8 mouse cellular contexts compared by ENCODE assay signal in genomic region chr19:47359166-47359931, GRCm38 (mm10).
DNase-seq lines count a peak whose midpoint lies in the region; ATAC-seq and TF ChIP-seq lines count a peak whose summit lies in the region.

No protein-coding gene starts in this region.

- H3K27ac ChIP-seq in kidney, embryonic 14.5 days (ENCODE audit: low read depth, low read length) = peak overlapping the region; percentile 83
- no peak overlapping the region for H3K27ac ChIP-seq in forebrain, embryonic 13.5 days
- no peak overlapping the region for H3K27ac ChIP-seq in liver, embryonic 14.5 days

- H3K4me2 ChIP-seq in kidney, embryonic 14.5 days (replicated peaks; ENCODE audit: low read depth, low read length) = peak overlapping the region; percentile 31
- peak overlapping the region; percentile 33; the same call in 1 of the 2 replicates for H3K4me2 ChIP-seq in forebrain, embryonic 13.5 days
- peak overlapping the region; percentile 63 for H3K4me2 ChIP-seq in liver, embryonic 14.5 days (ENCODE audit: low read depth)

- no peak for TF ChIP-seq CTCF in liver, embryonic 14.5 days (IDR thresholded peaks at IDR 0.05; ENCODE audit: low read depth)

- no peaks in the 10 kb centered on the region for H3K27me3 ChIP-seq in kidney, embryonic 14.5 days (ENCODE audit: control insufficient read depth, insufficient read depth, low read length)
- no peaks in the 10 kb centered on the region for H3K27me3 ChIP-seq in forebrain, embryonic 13.5 days
- H3K27me3 ChIP-seq in liver, embryonic 14.5 days (ENCODE audit: control insufficient read depth, insufficient read depth, low read length) = no peaks in the 10 kb centered on the region

- DNase-seq in kidney, adult 11 months = no peak
- DNase-seq in liver, embryonic 14.5 days (ENCODE audit: low read depth in 3 of 3, low spot score in 3 of 3) = peak in 1 of 3 experiments; percentile 22
- DNase-seq in testis, postnatal 10 days (ENCODE audit: low spot score) = peak; percentile 67
- no peak for DNase-seq in right cerebral cortex, postnatal 4 days
- DNase-seq in yolk sac, embryonic 10.5 days (ENCODE audit: low spot score) = no peak
- DNase-seq in layer of hippocampus, adult 8-10 months (ENCODE audit: low spot score in 2 of 2) = no peak

- TF ChIP-seq EP300 in liver, embryonic 14.5 days (IDR thresholded peaks at IDR 0.05; ENCODE audit: low read depth) = no peak

- peak overlapping the region; percentile 25; the same call in 1 of the 2 replicates for H3K4me3 ChIP-seq in kidney, embryonic 14.5 days (ENCODE audit: low read length)
- no peak overlapping the region for H3K4me3 ChIP-seq in forebrain, embryonic 13.5 days
- H3K4me3 ChIP-seq in liver, embryonic 14.5 days (ENCODE audit: insufficient read depth in 1 of 2, low read depth in 2 of 2, low read length in 2 of 2) = peak overlapping the region; percentile 34 to 64

- peaks cover 22% of the 10 kb centered on the region for H3K4me1 ChIP-seq in kidney, embryonic 14.5 days (ENCODE audit: control insufficient read depth, insufficient read depth, low read length)
- H3K4me1 ChIP-seq in forebrain, embryonic 13.5 days = peaks cover 11% of the 10 kb centered on the region
- H3K4me1 ChIP-seq in liver, embryonic 14.5 days (replicated peaks; ENCODE audit: control insufficient read depth in 2 of 2, insufficient read depth in 2 of 2, low read length in 1 of 2) = peaks cover 0 to 7% of the 10 kb centered on the region in 2 experiments; a peak in 2 of 4 replicates

- WGBS in kidney, embryonic 14.5 days = 46% methylated on average over 15 of the region's 15 CpGs
- WGBS in forebrain, embryonic 13.5 days = 55% methylated on average over 15 of the region's 15 CpGs
- WGBS in liver, embryonic 14.5 days (ENCODE audit: insufficient replicate concordance) = 23% methylated on average over 15 of the region's 15 CpGs

- H3K9me3 ChIP-seq in kidney, embryonic 14.5 days (ENCODE audit: control insufficient read depth, low read length) = no peaks in the 10 kb centered on the region
- no peaks in the 10 kb centered on the region for H3K9me3 ChIP-seq in forebrain, embryonic 13.5 days (replicated peaks)
- no peaks in the 10 kb centered on the region for H3K9me3 ChIP-seq in liver, embryonic 14.5 days (ENCODE audit: control insufficient read depth, low read length)

- peaks cover 5% of the 10 kb centered on the region; the same call in 1 of the 2 replicates for H3K36me3 ChIP-seq in kidney, embryonic 14.5 days (ENCODE audit: control insufficient read depth, insufficient read depth, low read length)
- 0 out of 2 replicates have a peak, but pooled peaks cover 8% of the 10 kb centered on the region for H3K36me3 ChIP-seq in forebrain, embryonic 13.5 days (ENCODE audit: poor library complexity, severe bottlenecking)
- H3K36me3 ChIP-seq in liver, embryonic 14.5 days (replicated peaks; ENCODE audit: control insufficient read depth, insufficient read depth, low read depth) = no peaks in the 10 kb centered on the region

- H3K9ac ChIP-seq in kidney, embryonic 14.5 days (ENCODE audit: low read depth, low read length) = peak overlapping the region; percentile 45; the same call in 1 of the 2 replicates
- H3K9ac ChIP-seq in forebrain, embryonic 13.5 days = no peak overlapping the region
- 0 out of 2 replicates have a peak overlapping the region, but pooled peaks have one; percentile 6 for H3K9ac ChIP-seq in liver, embryonic 14.5 days (replicated peaks)

- peak; percentile 21; the same call in 1 of the 2 replicates for ATAC-seq in kidney, embryonic 14.5 days (ENCODE audit: low FRiP score, low TSS enrichment)
- no peak for ATAC-seq in forebrain, embryonic 13.5 days
- ATAC-seq in liver, embryonic 14.5 days (ENCODE audit: insufficient read depth) = peak; percentile 26; the same call in 1 of the 2 replicates
